Mouse (Mus musculus): Measurements from ENCODE around the gene Inpp5d. TPM values are rescaled to one million over a fixed set of nuclear protein-coding genes. Genes with fewer than 3 reads are reported as not detected.

Inpp5d gene
- total RNA-seq, 2 experiments from 2014 or later = 9.0 to 21.8 TPM

GRCm38 (mm10) chr1:87621858-87622279 is 1.8 kb downstream of the Inpp5d start:
- intact Hi-C loops (cut with DNase I) = loop anchor here (2.0 kb wide), 1 partner anchor 37 kb away; no protein-coding TSS in a partner anchor

GRCm38 (mm10) chr1:87623977-87624666 is 4.0 kb downstream of the Inpp5d start:
- no peak for DNase-seq
- intact Hi-C loops (cut with DNase I) = no loop called here

More at GRCm38 (mm10) chr1:87621858-87622279, 1.8 kb downstream of the Inpp5d start:
- no peak for DNase-seq

- DNase-seq = no peak
- intact Hi-C loops (cut with DNase I) = no loop called here
Observed at GRCm38 (mm10) chr1:87624826-87625225, 4.7 kb downstream of the Inpp5d start.

GRCm38 (mm10) chr1:87625254-87626025 is 5.3 kb downstream of the Inpp5d start:
- no peak for DNase-seq
- intact Hi-C loops (cut with DNase I) = no loop called here

- intact Hi-C loops (cut with DNase I) = no loop called here
- DNase-seq = peak; percentile 32 to 42
Observed at GRCm38 (mm10) chr1:87626344-87626743, 6.2 kb downstream of the Inpp5d start.

- intact Hi-C loops (cut with DNase I) = no loop called here
- no peak for DNase-seq
Observed at GRCm38 (mm10) chr1:87628085-87628484, 8.0 kb downstream of the Inpp5d start.

- intact Hi-C loops (cut with DNase I) = no loop called here
- no peak for DNase-seq
Observed at GRCm38 (mm10) chr1:87631584-87631983, 11.5 kb downstream of the Inpp5d start.

- DNase-seq = no peak
- intact Hi-C loops (cut with DNase I) = no loop called here
Observed at GRCm38 (mm10) chr1:87632163-87632562, 12.1 kb downstream of the Inpp5d start.

- intact Hi-C loops (cut with DNase I) = no loop called here
- DNase-seq = no peak
Observed at GRCm38 (mm10) chr1:87636716-87637117, 16.6 kb downstream of the Inpp5d start.

- intact Hi-C loops (cut with DNase I) = no loop called here
- no peak for DNase-seq
Observed at GRCm38 (mm10) chr1:87637121-87637877, 17.2 kb downstream of the Inpp5d start.

GRCm38 (mm10) chr1:87637878-87638600 is 17.9 kb downstream of the Inpp5d start:
- intact Hi-C loops (cut with DNase I) = no loop called here
- DNase-seq = no peak

- intact Hi-C loops (cut with DNase I) = no loop called here
- no peak for DNase-seq
Observed at GRCm38 (mm10) chr1:87639724-87640123, 19.6 kb downstream of the Inpp5d start.

- peak; percentile 50 to 52 for DNase-seq
- intact Hi-C loops (cut with DNase I) = no loop called here
Observed at GRCm38 (mm10) chr1:87640165-87640661, 20.1 kb downstream of the Inpp5d start.

GRCm38 (mm10) chr1:87643016-87643415 is 22.9 kb downstream of the Inpp5d start:
- no peak for DNase-seq
- intact Hi-C loops (cut with DNase I) = no loop called here

GRCm38 (mm10) chr1:87645041-87645440 is 24.9 kb downstream of the Inpp5d start:
- intact Hi-C loops (cut with DNase I) = no loop called here
- no peak for DNase-seq

GRCm38 (mm10) chr1:87645748-87646147 is 25.6 kb downstream of the Inpp5d start:
- intact Hi-C loops (cut with DNase I) = no loop called here
- no peak for DNase-seq

- no peak for DNase-seq
- intact Hi-C loops (cut with DNase I) = no loop called here
Observed at GRCm38 (mm10) chr1:87647820-87648219, 27.7 kb downstream of the Inpp5d start.

- no peak for DNase-seq
- intact Hi-C loops (cut with DNase I) = no loop called here
Observed at GRCm38 (mm10) chr1:87648657-87649056, 28.5 kb downstream of the Inpp5d start.

GRCm38 (mm10) chr1:87649219-87649805 is 29.2 kb downstream of the Inpp5d start:
- intact Hi-C loops (cut with DNase I) = no loop called here
- no peak for DNase-seq

GRCm38 (mm10) chr1:87649958-87650474 is 29.9 kb downstream of the Inpp5d start:
- intact Hi-C loops (cut with DNase I) = no loop called here
- DNase-seq = no peak

Data from heart, postnatal 36 days (tissue).